Mouse (Mus musculus) liver, adult 2 months (tissue): Measurements from ENCODE around the gene Ifna13. TPM values are rescaled to one million over a fixed set of nuclear protein-coding genes. Genes with fewer than 3 reads are reported as not detected.
A peak's percentile ranks its signal among the peaks of the same experiment; 100 is the strongest.

ENCODE experiments used
- DNase-seq: peaks from one replicate; pipeline ENCODE4 v3.0.0-alpha.2; 2011; ENCODE audit warnings: low read depth, low spot score; ENCODE audit errors: extremely low read depth
- H3K27ac ChIP-seq: fragments of 200-500 bp; replicated peaks from 2 replicates; pipeline ENCODE4 v1.5.1; 2012; ENCODE audit warnings: low read depth, mild to moderate bottlenecking, control low read depth, inconsistent platforms, low read length; ENCODE audit not compliant: insufficient read depth
- H3K27me3 ChIP-seq: fragments of 200-500 bp; 2 replicates; pipeline ENCODE4 v1.6.1; 2012; ENCODE audit warnings: mild to moderate bottlenecking, moderate library complexity, low read length, inconsistent platforms; ENCODE audit not compliant: control insufficient read depth, insufficient read depth
- H3K36me3 ChIP-seq: fragments of 200-500 bp; 2 replicates; pipeline ENCODE4 v1.6.1; 2012; ENCODE audit warnings: low read length, inconsistent platforms; ENCODE audit not compliant: control insufficient read depth, insufficient read depth
- H3K4me1 ChIP-seq: fragments of 200-500 bp; 2 replicates; pipeline ENCODE4 v1.6.1; 2011; ENCODE audit warnings: low read length; ENCODE audit not compliant: control insufficient read depth, insufficient read depth
- H3K4me3 ChIP-seq: fragments of 200-500 bp; 2 replicates; pipeline ENCODE4 v1.5.1; 2011; ENCODE audit warnings: low read depth, mild to moderate bottlenecking, control low read depth, low read length, moderate library complexity; ENCODE audit not compliant: insufficient read depth
- H3K79me2 ChIP-seq: fragments of 200-500 bp; 2 replicates; pipeline ENCODE4 v1.6.1; 2012; ENCODE audit warnings: inconsistent platforms, mild to moderate bottlenecking, low read length, moderate library complexity; ENCODE audit not compliant: control insufficient read depth, insufficient read depth
- H3K9ac ChIP-seq: fragments of 200-500 bp; 2 replicates; pipeline ENCODE4 v1.6.1; 2012; ENCODE audit warnings: low read depth, mild to moderate bottlenecking, control low read depth, inconsistent platforms, low read length
- CTCF ChIP-seq: fragments of 200-500 bp; IDR thresholded peaks from 2 replicates; pipeline ENCODE4 v1.5.1; 2011; ENCODE audit warnings: low read depth, low read length, control low read depth
- POLR2A ChIP-seq: fragments of 200-500 bp; IDR thresholded peaks from 2 replicates; pipeline ENCODE4 v1.6.1; 2011; ENCODE audit warnings: low read length, control low read depth; ENCODE audit not compliant: insufficient read depth; ENCODE audit errors: extremely low read depth
- WGBS: fragments of 180-500 bp; shearing (Covaris S2); methylation state at CpG from one replicate; pipeline ENCODE4 v1.1.7; 2018; 5-methylcytosine and 5-hydroxymethylcytosine counted together
- polyA plus RNA-seq: library from polyadenylated mRNA; depleted of rRNA; stranded (reverse); fragments of >200 nt; gene quantifications from 2 replicates; pipeline ENCODE4 v1.2.3, GENCODE M21; 2012; rRNA removed
- total RNA-seq: library from RNA; depleted of rRNA; stranded (reverse); fragments of >200 nt; gene quantifications from 2 replicates; pipeline ENCODE4 v1.2.3, GENCODE M21; 2014; rRNA removed

The Ifna13 gene
- total and polyA plus RNA-seq, 2 experiments: not detected

- Histone ChIP-seq H3K4me3 (peak overlapping the region; percentile 70), H3K4me1 (no peaks in the 10 kb centered on the region), H3K27me3 (no peaks in the 10 kb centered on the region), H3K27ac (peak overlapping the region; percentile 59), H3K36me3 (no peaks in the 10 kb centered on the region), H3K9ac (peak overlapping the region; percentile 78), H3K79me2 (no peaks in the 10 kb centered on the region)
- 39% methylated on average over 8 of the region's 8 CpGs for WGBS
- no peak for TF ChIP-seq CTCF
- TF ChIP-seq POLR2A: no peak
- DNase-seq: no peak
Measured at GRCm38 (mm10) chr4:88640704-88641076, 3.6 kb downstream of the Ifna13 start.

GRCm38 (mm10) chr4:88634311-88634710, 9.9 kb downstream of the Ifna13 start, which contains the start of gene C87499:
TSS of gene C87499 (minus strand) at chr4:88634411.
- DNase-seq: no peak
- WGBS: 88% methylated on average over 4 of the region's 4 CpGs
- Histone ChIP-seq H3K27me3 (peaks cover 2% of the 10 kb centered on the region; the same call in 1 of the 2 replicates), H3K36me3 (no peaks in the 10 kb centered on the region), H3K27ac (no peak within 1 kb of the TSS), H3K9ac (no peak within 1 kb of the TSS), H3K79me2 (no peaks in the 10 kb centered on the region), H3K4me3 (no peak within 1 kb of the TSS), H3K4me1 (no peaks in the 10 kb centered on the region)
- no peak for TF ChIP-seq CTCF
- TF ChIP-seq POLR2A: no peak

- TF ChIP-seq POLR2A (no peak), CTCF (no peak)
- no peak within 1 kb of the TSS for H3K4me3 ChIP-seq
- H3K27ac ChIP-seq: no peak within 1 kb of the TSS
- H3K9ac ChIP-seq: no peak within 1 kb of the TSS
- H3K4me1 ChIP-seq: no peaks in the 10 kb centered on the region
- no peak for DNase-seq
- H3K79me2 ChIP-seq: no peaks in the 10 kb centered on the region
- H3K27me3 ChIP-seq: no peaks in the 10 kb centered on the region
- H3K36me3 ChIP-seq: no peaks in the 10 kb centered on the region
Measured at GRCm38 (mm10) chr4:88603276-88603675, 41.0 kb downstream of the Ifna13 start, which contains the start of gene Ifna12. TSS of gene Ifna12 (minus strand) at chr4:88603376.

Other genes with a start within 250 kb of the Ifna13 start
Only the 30 nearest of the 33 such genes appear.
- not detected in 2 replicates for gene Ifnb1, start 121.7 kb downstream of the Ifna13 start, total RNA-seq
- not detected in 2 replicates for gene Ifnb1, start 121.7 kb downstream of the Ifna13 start, polyA plus RNA-seq
- gene Ifna15, start 86.2 kb downstream of the Ifna13 start, total RNA-seq: not detected in 2 replicates
- not detected in 2 replicates for gene Ifna15, start 86.2 kb downstream of the Ifna13 start, polyA plus RNA-seq
- gene Ifna14, start 72.7 kb downstream of the Ifna13 start, total RNA-seq: not detected in 2 replicates
- not detected in 2 replicates for gene Ifna14, start 72.7 kb downstream of the Ifna13 start, polyA plus RNA-seq
- not detected in 2 replicates for gene Ifna9, start 52.1 kb downstream of the Ifna13 start, total RNA-seq
- not detected in 2 replicates for gene Ifna9, start 52.1 kb downstream of the Ifna13 start, polyA plus RNA-seq
- gene Ifna12, start 41.1 kb downstream of the Ifna13 start, total RNA-seq: not detected in 2 replicates
- gene Ifna12, start 41.1 kb downstream of the Ifna13 start, polyA plus RNA-seq: not detected in 2 replicates
- not detected in 2 replicates for gene C87499, start 10.0 kb downstream of the Ifna13 start, total RNA-seq
- gene C87499, start 10.0 kb downstream of the Ifna13 start, polyA plus RNA-seq: not detected in 2 replicates
- gene Ifna16, start 32.5 kb upstream of the Ifna13 start, total RNA-seq: not detected in 2 replicates
- gene Ifna16, start 32.5 kb upstream of the Ifna13 start, polyA plus RNA-seq: not detected in 2 replicates
- gene Ifna2, start 39.5 kb upstream of the Ifna13 start, total RNA-seq: not detected in 2 replicates
- not detected in 2 replicates for gene Ifna2, start 39.5 kb upstream of the Ifna13 start, polyA plus RNA-seq
- gene Ifnab, start 46.9 kb upstream of the Ifna13 start, total RNA-seq: not detected in 2 replicates
- not detected in 2 replicates for gene Ifnab, start 46.9 kb upstream of the Ifna13 start, polyA plus RNA-seq
- gene Gm26566, start 77.3 kb upstream of the Ifna13 start, total RNA-seq: 0.18 TPM in 1 of 2 replicates, not detected in the other
- not detected in 2 replicates for gene Gm26566, start 77.3 kb upstream of the Ifna13 start, polyA plus RNA-seq
- gene Klhl9, start 78.0 kb upstream of the Ifna13 start, total RNA-seq: 60.3 and 68.1 TPM in 2 replicates
- gene Klhl9, start 78.0 kb upstream of the Ifna13 start, polyA plus RNA-seq: 9.8 and 10.2 TPM in 2 replicates
- gene Gm13271, start 110.4 kb upstream of the Ifna13 start, total RNA-seq: not detected in 2 replicates
- not detected in 2 replicates for gene Gm13271, start 110.4 kb upstream of the Ifna13 start, polyA plus RNA-seq
- gene Gm13283, start 115.7 kb upstream of the Ifna13 start, total RNA-seq: not detected in 2 replicates
- gene Gm13283, start 115.7 kb upstream of the Ifna13 start, polyA plus RNA-seq: not detected in 2 replicates
- gene Gm13290, start 129.4 kb upstream of the Ifna13 start, total RNA-seq: not detected in 2 replicates
- gene Gm13290, start 129.4 kb upstream of the Ifna13 start, polyA plus RNA-seq: not detected in 2 replicates
- not detected in 2 replicates for gene Gm13289, start 132.5 kb upstream of the Ifna13 start, total RNA-seq
- not detected in 2 replicates for gene Gm13289, start 132.5 kb upstream of the Ifna13 start, polyA plus RNA-seq
- gene Gm13272, start 135.4 kb upstream of the Ifna13 start, total RNA-seq: not detected in 2 replicates
- gene Gm13272, start 135.4 kb upstream of the Ifna13 start, polyA plus RNA-seq: not detected in 2 replicates
- gene Ifnz, start 137.7 kb upstream of the Ifna13 start, total RNA-seq: not detected in 2 replicates
- gene Ifnz, start 137.7 kb upstream of the Ifna13 start, polyA plus RNA-seq: not detected in 2 replicates
- not detected in 2 replicates for gene Gm13276, start 141.2 kb upstream of the Ifna13 start, total RNA-seq
- gene Gm13276, start 141.2 kb upstream of the Ifna13 start, polyA plus RNA-seq: not detected in 2 replicates
- not detected in 2 replicates for gene Gm13277, start 144.2 kb upstream of the Ifna13 start, total RNA-seq
- gene Gm13277, start 144.2 kb upstream of the Ifna13 start, polyA plus RNA-seq: not detected in 2 replicates
- gene Gm13278, start 147.1 kb upstream of the Ifna13 start, total RNA-seq: not detected in 2 replicates
- not detected in 2 replicates for gene Gm13278, start 147.1 kb upstream of the Ifna13 start, polyA plus RNA-seq
- gene Gm13275, start 150.0 kb upstream of the Ifna13 start, total RNA-seq: not detected in 2 replicates
- not detected in 2 replicates for gene Gm13275, start 150.0 kb upstream of the Ifna13 start, polyA plus RNA-seq
- gene Gm13279, start 152.9 kb upstream of the Ifna13 start, total RNA-seq: not detected in 2 replicates
- gene Gm13279, start 152.9 kb upstream of the Ifna13 start, polyA plus RNA-seq: not detected in 2 replicates
- gene Gm13285, start 155.2 kb upstream of the Ifna13 start, total RNA-seq: not detected in 2 replicates
- gene Gm13285, start 155.2 kb upstream of the Ifna13 start, polyA plus RNA-seq: not detected in 2 replicates
- gene Gm13287, start 158.8 kb upstream of the Ifna13 start, total RNA-seq: not detected in 2 replicates
- gene Gm13287, start 158.8 kb upstream of the Ifna13 start, polyA plus RNA-seq: not detected in 2 replicates
- not detected in 2 replicates for gene Gm13288, start 161.1 kb upstream of the Ifna13 start, total RNA-seq
- gene Gm13288, start 161.1 kb upstream of the Ifna13 start, polyA plus RNA-seq: not detected in 2 replicates
- gene Ifna7, start 171.8 kb upstream of the Ifna13 start, total RNA-seq: not detected in 2 replicates
- gene Ifna7, start 171.8 kb upstream of the Ifna13 start, polyA plus RNA-seq: not detected in 2 replicates
- not detected in 2 replicates for gene Ifna11, start 175.5 kb upstream of the Ifna13 start, total RNA-seq
- not detected in 2 replicates for gene Ifna11, start 175.5 kb upstream of the Ifna13 start, polyA plus RNA-seq
- gene Ifna6, start 183.0 kb upstream of the Ifna13 start, total RNA-seq: not detected in 2 replicates
- gene Ifna6, start 183.0 kb upstream of the Ifna13 start, polyA plus RNA-seq: not detected in 2 replicates
- gene Ifna5, start 191.1 kb upstream of the Ifna13 start, total RNA-seq: not detected in 2 replicates
- gene Ifna5, start 191.1 kb upstream of the Ifna13 start, polyA plus RNA-seq: not detected in 2 replicates
- not detected in 2 replicates for gene Ifna4, start 197.4 kb upstream of the Ifna13 start, total RNA-seq
- gene Ifna4, start 197.4 kb upstream of the Ifna13 start, polyA plus RNA-seq: not detected in 2 replicates